Mouse (Mus musculus): Measurements from ENCODE around the gene Lmln. TPM values are rescaled to one million over a fixed set of nuclear protein-coding genes. Genes with fewer than 3 reads are reported as not detected.
"Not testable (repeated sequence)": the region's sequence is repeated elsewhere in the genome, so short reads cannot be mapped to it uniquely, and the experiment has no call there.

Lmln gene
- total RNA-seq, 2 experiments from 2014 or later = 2.1 to 2.8 TPM

DNA sequence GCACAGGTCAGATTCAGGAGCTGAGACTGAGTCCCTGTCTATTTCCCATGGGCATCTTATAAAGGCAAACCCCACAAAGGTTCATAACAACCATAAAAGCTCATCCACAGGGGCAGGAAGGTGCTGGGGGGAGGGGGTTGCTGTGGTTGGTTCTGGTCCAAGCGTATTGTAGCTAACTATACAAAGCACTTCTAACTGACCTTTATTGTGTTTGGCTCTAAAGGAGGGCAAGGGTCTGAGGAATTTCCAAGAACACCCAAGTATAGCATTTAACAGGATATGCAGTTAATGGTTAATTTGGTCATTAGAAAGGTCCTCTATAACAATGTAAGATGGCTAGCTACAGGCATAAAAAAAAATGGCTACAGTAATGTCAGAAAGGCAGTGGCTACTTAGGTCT, 19.6 kb upstream of the Lmln start:
- intact Hi-C loops (cut with DNase I) = no loop called here
- no peak for TF ChIP-seq CTCF (IDR thresholded peaks at IDR 0.05)
- DNase-seq = no peak
- H3K27ac ChIP-seq = no peak overlapping the region
- no peak overlapping the region for H3K4me3 ChIP-seq

DNA sequence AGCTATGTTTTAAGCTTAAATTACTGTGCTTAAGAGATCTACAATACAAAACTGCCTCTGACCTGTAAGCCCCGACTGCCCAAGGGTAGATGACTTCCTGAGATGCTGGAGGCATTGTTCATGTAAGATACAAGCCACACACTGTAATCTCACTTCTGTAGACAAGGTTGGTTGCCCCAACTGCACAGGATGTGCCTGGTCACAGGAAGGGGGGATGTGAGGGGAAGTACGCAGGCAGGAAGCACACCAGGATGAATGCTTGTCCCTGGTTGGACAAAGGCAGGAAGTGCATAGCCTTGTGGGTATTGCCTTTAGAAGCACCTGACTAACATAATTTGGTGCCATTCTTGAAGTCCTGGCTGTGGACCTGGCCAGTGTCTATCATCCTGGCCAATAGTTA, 19.1 kb upstream of the Lmln start:
- no peak for DNase-seq
- H3K27ac ChIP-seq = no peak overlapping the region
- H3K4me3 ChIP-seq = no peak overlapping the region
- intact Hi-C loops (cut with DNase I) = no loop called here
- no peak for TF ChIP-seq CTCF (IDR thresholded peaks at IDR 0.05)

DNA sequence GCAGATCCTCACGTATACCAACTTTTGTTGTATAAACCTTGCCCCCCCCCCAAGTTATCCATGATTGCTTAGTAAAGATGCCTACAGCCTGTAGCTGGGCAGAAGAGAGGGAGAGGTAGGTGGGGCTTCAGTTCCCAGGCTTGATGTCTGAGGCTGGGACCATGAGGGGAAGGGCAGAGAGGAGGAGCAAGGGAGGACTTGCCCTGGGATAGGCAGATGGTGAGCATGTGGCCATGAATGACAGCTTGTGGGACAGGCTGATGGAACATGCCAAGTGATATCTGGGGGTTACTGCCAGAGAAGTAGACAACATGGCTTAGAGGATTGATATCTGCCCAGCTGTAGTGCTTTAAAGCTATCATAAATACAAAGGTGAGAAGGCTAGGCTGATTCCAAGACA, 14.3 kb upstream of the Lmln start:
- DNase-seq = no peak
- TF ChIP-seq CTCF (IDR thresholded peaks at IDR 0.05) = no peak
- H3K4me3 ChIP-seq = no peak overlapping the region
- intact Hi-C loops (cut with DNase I) = no loop called here
- H3K27ac ChIP-seq = no peak overlapping the region

DNA sequence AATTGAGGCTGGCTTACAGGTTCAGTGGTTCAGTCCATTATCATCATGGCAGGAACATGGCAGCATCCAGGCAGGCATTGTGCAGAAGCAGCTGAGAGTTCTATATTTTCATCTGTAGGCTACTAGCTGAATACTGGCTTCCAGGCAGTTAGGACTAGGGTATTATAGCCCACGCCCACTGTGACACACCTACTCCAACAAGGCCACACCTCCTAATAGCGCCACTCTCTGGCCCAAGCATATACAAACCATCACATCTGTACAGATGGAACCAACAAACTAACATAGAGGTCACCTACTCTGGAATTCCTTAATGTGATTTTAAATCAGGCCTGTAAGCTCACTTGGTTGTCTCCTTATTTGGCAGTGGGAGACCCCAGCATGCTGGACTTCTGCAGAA, 13.6 kb upstream of the Lmln start:
- TF ChIP-seq CTCF (IDR thresholded peaks at IDR 0.05) = no peak
- DNase-seq = no peak
- intact Hi-C loops (cut with DNase I) = no loop called here

DNA sequence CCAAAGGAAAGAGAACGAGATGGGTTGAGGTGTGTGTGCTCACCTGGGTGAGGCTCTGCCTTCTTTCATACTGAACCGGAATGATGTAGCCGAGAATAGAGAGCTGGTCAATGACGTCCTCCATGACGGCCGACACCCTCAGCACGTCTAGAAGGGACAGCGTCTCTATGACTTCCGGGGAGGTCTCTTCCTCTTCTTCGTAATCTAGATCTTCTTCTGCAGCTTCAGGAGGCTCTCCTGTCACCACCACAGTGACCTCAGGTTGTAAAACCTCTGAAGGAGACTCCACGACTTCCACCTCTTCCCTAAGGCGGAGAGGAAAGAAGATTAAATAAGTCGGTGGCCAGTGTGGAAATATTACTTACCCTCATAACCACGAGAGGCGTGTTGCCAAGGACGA, 12.5 kb upstream of the Lmln start:
- intact Hi-C loops (cut with DNase I) = no loop called here
- no peak for DNase-seq
- Histone ChIP-seq H3K27ac (no peak overlapping the region), H3K4me3 (no peak overlapping the region)
- TF ChIP-seq CTCF (IDR thresholded peaks at IDR 0.05) = no peak

More for the DNA sequence above, 13.6 kb upstream of the Lmln start:
- Histone ChIP-seq H3K4me3 (no peak overlapping the region), H3K27ac (no peak overlapping the region)

DNA sequence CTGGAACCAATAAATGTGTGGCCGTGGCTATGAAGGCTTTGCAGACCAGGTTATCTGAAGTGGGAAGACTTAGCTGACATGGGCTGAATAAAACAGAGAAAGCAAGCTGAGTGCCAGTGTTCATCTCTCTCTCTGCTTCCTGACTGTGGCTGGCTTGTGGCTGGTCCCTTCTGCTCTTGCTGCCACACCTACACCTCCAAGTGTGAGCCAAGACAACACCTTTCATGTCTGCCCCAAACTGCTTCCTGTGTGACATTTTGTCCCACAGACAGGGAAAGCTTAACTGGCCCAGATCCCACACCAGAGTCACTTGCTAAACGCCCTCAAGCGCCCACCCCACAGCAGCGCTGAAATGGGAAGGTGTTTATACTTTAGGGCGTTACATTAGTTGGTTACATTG, 9.2 kb upstream of the Lmln start:
- no peak for DNase-seq
- intact Hi-C loops (cut with DNase I) = no loop called here
- H3K4me3 ChIP-seq = no peak overlapping the region
- no peak for TF ChIP-seq CTCF (IDR thresholded peaks at IDR 0.05)
- H3K27ac ChIP-seq = no peak overlapping the region

DNA sequence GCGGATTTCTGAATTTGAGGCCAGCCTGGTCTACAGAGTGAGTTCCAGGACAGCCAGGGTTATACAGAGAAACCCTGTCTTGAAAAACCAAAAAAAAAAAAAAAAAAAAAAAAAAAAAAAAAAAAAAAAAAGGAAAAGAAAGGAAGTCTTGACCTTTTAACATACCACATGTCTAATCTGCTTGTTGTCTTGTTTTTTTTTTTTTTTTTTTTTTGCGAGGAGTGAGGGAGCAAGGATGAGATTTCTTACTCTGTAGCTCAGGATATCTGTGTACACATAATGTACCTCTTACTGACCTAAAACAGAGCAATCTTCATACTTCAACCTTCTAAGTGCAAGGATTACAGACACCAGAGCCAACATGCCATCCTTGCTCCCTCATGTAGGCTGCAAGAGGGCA, 7.4 kb upstream of the Lmln start:
- DNase-seq, H3K4me3 ChIP-seq, H3K27ac ChIP-seq: not testable (repeated sequence)
- intact Hi-C loops (cut with DNase I) = loop anchor here (5.0 kb wide), 2 partner anchors 127 to 197 kb away; partner anchors contain the start of gene Snx4

DNA sequence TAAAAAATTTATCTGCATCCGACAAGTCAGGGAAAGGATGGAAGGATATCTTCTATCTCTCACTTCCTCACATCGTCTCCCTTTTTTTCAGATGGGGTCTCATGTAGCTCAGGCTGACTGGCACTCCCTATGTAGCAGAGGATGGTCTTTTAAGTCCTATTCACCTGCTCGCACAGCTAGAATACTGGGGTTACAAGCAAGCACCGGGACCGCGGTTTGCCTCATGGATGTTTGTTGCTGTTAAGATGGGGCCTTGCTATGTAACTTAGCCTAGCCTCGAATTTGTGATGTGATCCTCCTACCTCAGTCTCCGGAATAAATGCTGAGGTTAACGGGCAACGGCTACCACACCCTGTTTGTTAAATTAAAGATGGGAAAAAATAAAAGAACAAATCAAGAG, 6.7 kb upstream of the Lmln start:
- DNase-seq = no peak
- intact Hi-C loops (cut with DNase I) = loop anchor here (5.0 kb wide), 2 partner anchors 127 to 197 kb away; partner anchors contain the start of gene Snx4
- no peak for TF ChIP-seq CTCF (IDR thresholded peaks at IDR 0.05)
- H3K4me3 ChIP-seq = peak overlapping the region; percentile 85
- no peak overlapping the region for H3K27ac ChIP-seq

DNA sequence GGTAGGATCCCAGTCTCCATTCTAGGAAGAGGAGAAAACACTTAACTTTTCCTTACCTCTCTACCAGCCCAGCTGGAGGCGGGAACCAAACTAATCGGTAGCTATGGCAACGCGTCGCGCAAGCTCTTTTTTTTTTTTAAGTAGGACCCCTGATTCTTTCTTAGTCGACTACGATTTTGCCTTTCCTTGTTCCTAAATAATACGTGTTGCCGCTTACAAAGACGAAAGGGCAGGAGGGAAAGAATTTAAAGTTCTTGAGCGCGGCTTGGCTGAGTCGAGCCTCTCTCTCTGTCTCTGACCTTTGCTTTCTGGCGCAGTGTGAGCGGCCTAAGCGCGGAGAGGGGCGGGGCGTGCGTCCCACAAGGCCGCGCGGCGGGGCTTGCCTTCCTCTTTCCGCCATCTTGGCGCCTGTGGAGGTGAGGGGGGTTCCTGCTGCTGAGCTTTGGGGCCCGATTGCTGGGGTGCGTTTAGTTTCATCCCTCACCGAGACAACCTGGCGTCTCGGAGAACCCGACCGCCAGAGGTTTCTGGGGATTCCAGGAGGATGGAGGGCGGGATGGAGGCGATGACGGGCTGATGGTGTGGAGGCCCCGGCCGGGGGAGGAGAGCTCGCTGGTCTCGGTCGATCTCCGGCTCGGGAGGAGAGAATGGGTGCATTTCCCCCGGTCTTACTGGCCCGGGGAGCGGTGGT, 6.1 kb upstream of the Lmln start, which contains the start of the genes Iqcg and Rpl35a:
Gene Iqcg, minus strand, starts transcription at position 124 of the 691 bp plus-strand sequence.
Gene Rpl35a, plus strand, starts transcription at position 359 of the 691 bp plus-strand sequence.
- H3K4me3 ChIP-seq = peak within 1 kb of the TSS; percentile 85
- intact Hi-C loops (cut with DNase I) = loop anchor here (5.0 kb wide), 2 partner anchors 126 to 196 kb away; partner anchors contain the start of gene Snx4
- TF ChIP-seq CTCF (IDR thresholded peaks at IDR 0.05) = no peak
- DNase-seq = peak; percentile 93
- peak within 1 kb of the TSS; percentile 97 for H3K27ac ChIP-seq

DNA sequence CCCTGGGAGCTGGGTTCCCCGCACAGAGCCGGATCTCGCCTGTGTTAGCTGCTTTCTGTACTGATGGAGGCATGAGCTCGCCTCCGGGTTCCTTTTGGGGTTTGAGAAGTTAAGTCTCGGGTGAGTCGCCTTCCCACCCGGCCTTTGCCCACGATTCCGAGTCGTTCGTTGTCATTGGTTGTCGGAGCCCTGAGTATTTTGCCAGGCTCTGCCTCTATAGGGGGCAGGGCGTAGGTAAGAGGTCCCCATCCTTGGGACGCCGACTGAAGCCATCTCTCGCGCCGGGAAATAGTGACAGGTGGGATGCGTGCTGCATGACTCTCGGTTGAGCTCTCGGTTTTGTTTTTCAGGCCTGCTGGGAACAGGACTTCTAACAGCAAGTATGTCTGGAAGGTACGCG, 5.5 kb upstream of the Lmln start:
- intact Hi-C loops (cut with DNase I) = loop anchor here (5.0 kb wide), 2 partner anchors 126 to 196 kb away; partner anchors contain the start of gene Snx4
- Histone ChIP-seq H3K27ac (peak overlapping the region; percentile 97), H3K4me3 (peak overlapping the region; percentile 85)
- DNase-seq = peak; percentile 32
- TF ChIP-seq CTCF (IDR thresholded peaks at IDR 0.05) = no peak

DNA sequence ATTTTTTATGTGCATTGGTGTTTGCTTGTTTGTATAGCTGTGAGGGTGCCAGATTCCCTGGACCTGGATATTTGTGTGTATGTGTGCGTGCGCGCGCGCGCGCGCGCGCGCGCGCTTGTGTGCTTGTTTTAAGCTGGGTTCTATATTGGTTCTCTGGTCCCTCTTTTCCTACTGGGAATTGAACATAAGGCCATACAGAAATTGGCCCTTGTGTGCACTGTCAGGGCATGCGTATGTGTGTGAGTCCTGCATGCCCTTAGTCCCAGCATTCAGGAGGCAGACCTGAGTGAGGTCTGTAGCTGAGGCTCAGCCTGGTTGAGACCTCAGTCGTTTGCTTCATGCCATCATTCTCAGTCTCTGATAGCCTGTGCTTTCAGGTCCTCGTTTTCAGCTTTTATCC, 4.3 kb upstream of the Lmln start:
- H3K27ac ChIP-seq = 0 out of 2 replicates have a peak overlapping the region, but pooled peaks have one; percentile 24
- peak overlapping the region; percentile 85 for H3K4me3 ChIP-seq
- intact Hi-C loops (cut with DNase I) = loop anchor here (5.0 kb wide), 2 partner anchors 124 to 194 kb away; partner anchors contain the start of gene Snx4
- no peak for TF ChIP-seq CTCF (IDR thresholded peaks at IDR 0.05)
- DNase-seq = no peak

DNA sequence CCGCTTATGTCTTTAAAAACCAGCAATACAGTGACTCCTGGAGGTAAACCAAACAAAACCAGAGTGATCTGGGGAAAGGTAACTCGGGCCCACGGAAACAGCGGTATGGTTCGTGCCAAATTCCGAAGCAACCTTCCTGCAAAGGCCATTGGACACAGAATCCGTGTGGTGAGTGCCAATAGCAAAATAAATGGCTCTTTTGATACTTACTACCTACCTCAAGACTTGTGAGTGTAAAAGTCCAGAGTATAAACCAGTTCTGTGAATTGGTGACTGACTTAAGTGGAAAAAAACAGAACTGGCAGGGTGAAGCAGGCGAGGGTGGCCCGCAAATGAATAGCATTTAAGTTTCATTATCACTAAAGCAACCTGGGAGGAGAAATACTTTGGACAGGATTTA, 3.7 kb upstream of the Lmln start:
- H3K27ac ChIP-seq, DNase-seq: not testable (repeated sequence)
- peak overlapping the region; percentile 85; the same call in 1 of the 2 replicates for H3K4me3 ChIP-seq
- intact Hi-C loops (cut with DNase I) = loop anchor here (5.0 kb wide), 2 partner anchors 124 to 194 kb away; partner anchors contain the start of gene Snx4

DNA sequence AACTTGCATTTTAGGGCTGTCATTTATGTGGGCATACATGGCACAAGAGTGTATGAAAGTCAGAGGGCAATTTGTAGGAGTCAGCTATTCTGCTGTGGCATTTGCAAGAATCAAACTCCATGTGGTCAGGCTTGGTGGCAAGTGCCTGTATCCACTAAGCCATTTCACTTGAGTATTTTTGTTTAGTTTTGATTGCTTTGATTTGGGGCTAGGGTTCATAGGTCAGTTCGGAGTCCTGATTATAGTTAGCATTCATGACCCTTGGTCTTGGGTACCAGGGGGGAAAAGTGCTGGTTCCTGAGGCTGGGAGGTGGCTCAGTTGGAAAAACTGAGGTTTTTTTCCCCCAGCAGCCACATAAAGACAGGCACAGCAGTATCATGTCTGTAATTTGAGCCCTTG, 2.9 kb upstream of the Lmln start:
- intact Hi-C loops (cut with DNase I) = loop anchor here (5.0 kb wide), 2 partner anchors 123 to 193 kb away; partner anchors contain the start of gene Snx4
- DNase-seq = no peak

More for the DNA sequence above, 2.9 kb upstream of the Lmln start:
- TF ChIP-seq CTCF (IDR thresholded peaks at IDR 0.05) = no peak
- Histone ChIP-seq H3K27ac (no peak overlapping the region), H3K4me3 (0 out of 2 replicates have a peak overlapping the region, but pooled peaks have one; percentile 2)
